Mouse (Mus musculus): ENCODE results near the gene Cenpl. TPM values are rescaled to one million over a fixed set of nuclear protein-coding genes. Genes with fewer than 3 reads are reported as not detected.

Gene Cenpl
- polyA plus RNA-seq, 1 experiment from 2014 or later, result 37.1 TPM

DNA sequence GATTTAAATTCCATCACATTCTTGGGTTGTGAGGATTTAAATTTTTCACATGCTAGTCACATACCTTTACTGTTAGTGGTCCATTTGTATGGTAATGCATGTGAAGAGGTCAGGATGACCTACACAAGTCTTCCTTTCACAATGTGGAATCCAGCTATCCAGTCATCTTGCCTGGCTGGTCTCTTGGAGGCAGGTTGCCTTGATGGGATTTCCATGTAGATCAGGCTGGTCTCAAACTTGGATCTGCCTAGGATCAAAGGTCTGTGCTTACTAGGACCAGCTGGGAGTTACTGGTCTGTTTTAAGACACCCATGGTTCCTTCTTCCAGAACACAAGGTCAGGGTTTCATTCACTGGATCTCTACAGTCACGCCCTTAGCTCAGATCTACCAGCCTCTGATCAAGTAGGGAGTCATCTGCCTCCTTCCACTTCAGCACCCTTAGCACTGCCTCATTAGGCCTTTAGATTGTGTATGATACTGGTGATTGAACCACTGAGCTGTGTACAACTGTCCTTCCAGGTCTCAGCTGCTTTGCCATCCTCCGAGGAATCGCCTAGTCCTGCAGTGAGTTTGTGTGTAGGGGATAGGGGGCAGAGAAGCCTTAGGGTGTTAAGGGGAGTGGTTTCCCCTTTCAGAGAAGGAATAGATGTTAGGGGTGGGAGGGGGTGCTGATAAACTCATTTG lies 30.6 kb upstream of the Cenpl start:
- Histone ChIP-seq H3K4me3 (ENCODE audit: low read depth, low read length) (no peak overlapping the region), H3K27ac (ENCODE audit: low read length) (peak overlapping the region; percentile 23), H3K9ac (ENCODE audit: low read depth, low read length) (no peak overlapping the region), H3K27me3 (ENCODE audit: control insufficient read depth, insufficient read depth, low read depth, low read length) (no peaks in the 10 kb centered on the region), H3K4me2 (ENCODE audit: low read depth, low read length) (no peak overlapping the region), H3K9me3 (replicated peaks; ENCODE audit: control insufficient read depth, low read length) (no peaks in the 10 kb centered on the region), H3K4me1 (ENCODE audit: control insufficient read depth, low read depth, low read length) (peaks cover 8% of the 10 kb centered on the region), H3K36me3 (ENCODE audit: control insufficient read depth, insufficient read depth) (peaks cover 34% of the 10 kb centered on the region)
- 12% methylated on average over 3 of the region's 3 CpGs for WGBS (ENCODE audit: insufficient replicate concordance)
- ATAC-seq (ENCODE audit: low read depth), result peak; percentile 12

GRCm38 (mm10) chr1:161040426-161040770 lies 30.1 kb upstream of the Cenpl start:
- H3K9me3 ChIP-seq (replicated peaks; ENCODE audit: control insufficient read depth, low read length), result no peaks in the 10 kb centered on the region
- no peak overlapping the region for H3K4me3 ChIP-seq (ENCODE audit: low read depth, low read length)
- H3K36me3 ChIP-seq (ENCODE audit: control insufficient read depth, insufficient read depth), result peaks cover 36% of the 10 kb centered on the region
- no peak overlapping the region for H3K9ac ChIP-seq (ENCODE audit: low read depth, low read length)
- H3K4me2 ChIP-seq (ENCODE audit: low read depth, low read length), result no peak overlapping the region
- no peak for ATAC-seq (ENCODE audit: low read depth)
- peaks cover 8% of the 10 kb centered on the region for H3K4me1 ChIP-seq (ENCODE audit: control insufficient read depth, low read depth, low read length)
- H3K27me3 ChIP-seq (ENCODE audit: control insufficient read depth, insufficient read depth, low read depth, low read length), result no peaks in the 10 kb centered on the region
- peak overlapping the region; percentile 23 for H3K27ac ChIP-seq (ENCODE audit: low read length)
- 62% methylated on average over 1 of the region's 1 CpGs for WGBS (ENCODE audit: insufficient replicate concordance)

- Histone ChIP-seq H3K9me3 (replicated peaks; ENCODE audit: control insufficient read depth, low read length) (no peaks in the 10 kb centered on the region), H3K9ac (ENCODE audit: low read depth, low read length) (no peak overlapping the region), H3K27me3 (ENCODE audit: control insufficient read depth, insufficient read depth, low read depth, low read length) (no peaks in the 10 kb centered on the region), H3K4me1 (ENCODE audit: control insufficient read depth, low read depth, low read length) (peaks cover 8% of the 10 kb centered on the region), H3K27ac (ENCODE audit: low read length) (peak overlapping the region; percentile 23; the same call in 1 of the 2 replicates), H3K4me3 (ENCODE audit: low read depth, low read length) (no peak overlapping the region), H3K36me3 (ENCODE audit: control insufficient read depth, insufficient read depth) (peaks cover 36% of the 10 kb centered on the region), H3K4me2 (ENCODE audit: low read depth, low read length) (no peak overlapping the region)
- ATAC-seq (ENCODE audit: low read depth), result no peak
Measured at GRCm38 (mm10) chr1:161040855-161041254, 29.7 kb upstream of the Cenpl start.

DNA sequence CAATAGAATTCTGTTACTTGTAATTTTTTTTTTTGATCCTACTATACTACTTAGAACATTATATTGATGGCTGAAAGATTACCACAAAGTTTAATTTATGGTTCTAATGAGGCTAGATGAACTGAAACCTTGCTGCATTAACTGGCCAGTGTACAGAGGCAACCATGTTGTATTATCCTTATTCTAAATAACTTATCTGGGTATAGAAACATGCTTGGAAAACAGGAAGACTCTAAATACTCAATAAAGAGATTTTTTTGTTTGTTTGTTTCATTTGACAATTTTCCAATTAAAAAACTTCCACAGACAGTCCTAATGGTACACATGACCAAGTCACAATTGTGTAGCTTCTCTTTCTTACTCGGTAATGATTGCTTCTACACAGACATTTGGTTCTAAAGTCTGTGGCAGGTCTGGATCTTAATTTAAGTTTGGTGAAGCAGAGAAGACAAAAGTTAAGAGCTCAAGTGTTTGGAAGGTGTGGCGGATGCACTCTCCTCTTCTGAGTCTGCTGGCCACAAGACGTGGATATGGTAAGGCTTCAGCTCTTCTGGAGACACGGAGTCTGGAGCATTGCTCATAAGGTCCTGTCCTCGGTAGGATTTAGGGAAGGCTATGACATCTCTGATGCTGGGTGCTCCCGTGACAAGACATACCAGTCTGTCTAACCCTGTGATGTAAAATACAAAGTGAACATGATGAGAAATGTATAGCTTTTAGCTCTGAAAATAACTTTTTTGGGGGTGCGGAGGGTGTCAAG lies 29.1 kb upstream of the Cenpl start:
- Histone ChIP-seq H3K4me3 (ENCODE audit: low read depth, low read length) (no peak overlapping the region), H3K4me2 (ENCODE audit: low read depth, low read length) (no peak overlapping the region), H3K9me3 (replicated peaks; ENCODE audit: control insufficient read depth, low read length) (no peaks in the 10 kb centered on the region), H3K36me3 (ENCODE audit: control insufficient read depth, insufficient read depth) (peaks cover 32% of the 10 kb centered on the region), H3K27me3 (ENCODE audit: control insufficient read depth, insufficient read depth, low read depth, low read length) (no peaks in the 10 kb centered on the region), H3K9ac (ENCODE audit: low read depth, low read length) (no peak overlapping the region), H3K4me1 (ENCODE audit: control insufficient read depth, low read depth, low read length) (peaks cover 8% of the 10 kb centered on the region), H3K27ac (ENCODE audit: low read length) (no peak overlapping the region; the same call in 1 of the 2 replicates)
- 84% methylated on average over 7 of the region's 7 CpGs for WGBS (ENCODE audit: insufficient replicate concordance)
- no peak for ATAC-seq (ENCODE audit: low read depth)

DNA sequence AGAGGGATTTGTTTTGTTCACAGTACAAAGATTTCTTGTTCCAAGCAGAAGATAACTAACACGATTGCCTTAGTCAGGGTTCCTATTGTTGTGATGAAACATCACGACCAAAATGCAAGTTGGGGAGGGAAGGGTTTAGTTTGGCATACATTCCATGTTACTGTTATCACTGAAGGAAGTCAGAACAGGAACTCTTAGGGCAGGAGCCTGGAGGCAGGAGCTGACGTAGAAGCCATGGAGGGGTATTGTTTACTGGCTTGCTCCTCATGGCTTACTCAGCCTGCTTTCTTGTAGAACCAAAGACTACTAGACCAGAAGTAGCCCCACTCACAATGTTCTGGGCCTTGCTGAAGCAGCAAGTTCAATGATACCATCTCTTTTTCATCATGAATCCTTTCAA lies 23.5 kb upstream of the Cenpl start:
- H3K36me3 ChIP-seq (ENCODE audit: control insufficient read depth, insufficient read depth), result peaks cover 8% of the 10 kb centered on the region; the same call in 1 of the 2 replicates
- H3K9ac ChIP-seq (ENCODE audit: low read depth, low read length), result no peak overlapping the region
- H3K27me3 ChIP-seq (ENCODE audit: control insufficient read depth, insufficient read depth, low read depth, low read length), result no peaks in the 10 kb centered on the region
- H3K4me2 ChIP-seq (ENCODE audit: low read depth, low read length), result no peak overlapping the region
- no peaks in the 10 kb centered on the region for H3K9me3 ChIP-seq (replicated peaks; ENCODE audit: control insufficient read depth, low read length)
- no peak overlapping the region for H3K27ac ChIP-seq (ENCODE audit: low read length)
- ATAC-seq (ENCODE audit: low read depth), result no peak
- 76% methylated on average over 3 of the region's 3 CpGs for WGBS (ENCODE audit: insufficient replicate concordance)
- H3K4me1 ChIP-seq (ENCODE audit: control insufficient read depth, low read depth, low read length), result no peaks in the 10 kb centered on the region
- no peak overlapping the region for H3K4me3 ChIP-seq (ENCODE audit: low read depth, low read length)

GRCm38 (mm10) chr1:161057164-161057563 lies 13.3 kb upstream of the Cenpl start:
- H3K9me3 ChIP-seq (replicated peaks; ENCODE audit: control insufficient read depth, low read length), result no peaks in the 10 kb centered on the region
- WGBS (ENCODE audit: insufficient replicate concordance), result 88% methylated on average over 1 of the region's 1 CpGs
- H3K36me3 ChIP-seq (ENCODE audit: control insufficient read depth, insufficient read depth), result no peaks in the 10 kb centered on the region; the same call in 1 of the 2 replicates
- H3K4me1 ChIP-seq (ENCODE audit: control insufficient read depth, low read depth, low read length), result no peaks in the 10 kb centered on the region
- no peak overlapping the region for H3K9ac ChIP-seq (ENCODE audit: low read depth, low read length)
- H3K27me3 ChIP-seq (ENCODE audit: control insufficient read depth, insufficient read depth, low read depth, low read length), result no peaks in the 10 kb centered on the region
- ATAC-seq (ENCODE audit: low read depth), result no peak
- no peak overlapping the region for H3K4me3 ChIP-seq (ENCODE audit: low read depth, low read length)
- no peak overlapping the region for H3K4me2 ChIP-seq (ENCODE audit: low read depth, low read length)
- no peak overlapping the region for H3K27ac ChIP-seq (ENCODE audit: low read length)

DNA sequence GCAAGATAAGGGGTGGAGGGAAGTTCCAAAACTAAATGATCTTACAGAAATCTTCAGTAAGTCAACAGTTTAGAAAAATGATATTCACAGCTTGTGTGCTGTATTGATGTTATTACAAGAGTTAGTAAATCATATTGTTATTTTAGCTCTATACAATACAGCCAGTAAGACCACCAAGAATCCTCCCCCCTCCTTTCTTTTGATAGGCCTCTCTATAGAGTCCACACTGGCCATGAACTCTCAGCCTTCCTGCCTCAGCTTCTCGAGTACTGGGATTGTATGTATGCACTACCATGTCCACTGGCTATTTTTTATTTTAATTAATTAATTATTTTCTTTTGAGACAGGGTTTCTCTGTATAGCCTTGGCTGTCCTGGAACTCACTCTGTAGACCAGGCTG lies 7.2 kb upstream of the Cenpl start:
- Histone ChIP-seq H3K4me1 (ENCODE audit: control insufficient read depth, low read depth, low read length) (no peaks in the 10 kb centered on the region), H3K27ac (ENCODE audit: low read length) (no peak overlapping the region), H3K4me3 (ENCODE audit: low read depth, low read length) (no peak overlapping the region), H3K9me3 (replicated peaks; ENCODE audit: control insufficient read depth, low read length) (no peaks in the 10 kb centered on the region), H3K4me2 (ENCODE audit: low read depth, low read length) (no peak overlapping the region), H3K36me3 (ENCODE audit: control insufficient read depth, insufficient read depth) (no peaks in the 10 kb centered on the region; the same call in 1 of the 2 replicates), H3K9ac (ENCODE audit: low read depth, low read length) (no peak overlapping the region), H3K27me3 (ENCODE audit: control insufficient read depth, insufficient read depth, low read depth, low read length) (no peaks in the 10 kb centered on the region)
- 55% methylated on average over 1 of the region's 1 CpGs for WGBS (ENCODE audit: insufficient replicate concordance)
- ATAC-seq (ENCODE audit: low read depth), result no peak

DNA sequence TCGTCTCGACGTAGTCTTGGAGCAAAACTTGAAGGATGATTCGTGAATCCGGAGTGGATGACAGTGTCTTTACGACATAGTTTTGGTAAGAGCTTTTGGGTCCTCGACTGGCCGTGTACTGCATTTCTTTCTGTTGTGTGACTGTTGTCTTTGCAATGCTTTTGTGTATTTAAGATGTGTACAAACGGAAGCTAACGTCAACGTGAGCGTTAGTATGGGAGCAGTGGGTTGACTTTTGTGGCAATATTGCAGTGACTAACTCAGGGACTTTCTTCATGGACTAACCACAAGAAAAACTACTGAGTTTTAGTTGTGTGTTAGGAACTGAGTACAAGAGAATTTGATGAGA lies 733 bp downstream of the Cenpl start:
- no peaks in the 10 kb centered on the region for H3K27me3 ChIP-seq (ENCODE audit: control insufficient read depth, insufficient read depth, low read depth, low read length)
- H3K4me2 ChIP-seq (ENCODE audit: low read depth, low read length), result peak overlapping the region; percentile 74
- peak overlapping the region; percentile 88 for H3K27ac ChIP-seq (ENCODE audit: low read length)
- H3K4me3 ChIP-seq (ENCODE audit: low read depth, low read length), result peak overlapping the region; percentile 94
- peaks cover 11% of the 10 kb centered on the region for H3K36me3 ChIP-seq (ENCODE audit: control insufficient read depth, insufficient read depth)
- peak overlapping the region; percentile 95 for H3K9ac ChIP-seq (ENCODE audit: low read depth, low read length)
- WGBS (ENCODE audit: insufficient replicate concordance), result under 1% methylated on average over 12 of the region's 12 CpGs
- H3K9me3 ChIP-seq (replicated peaks; ENCODE audit: control insufficient read depth, low read length), result no peaks in the 10 kb centered on the region
- peaks cover 34% of the 10 kb centered on the region for H3K4me1 ChIP-seq (ENCODE audit: control insufficient read depth, low read depth, low read length)
- ATAC-seq (ENCODE audit: low read depth), result no peak

DNA sequence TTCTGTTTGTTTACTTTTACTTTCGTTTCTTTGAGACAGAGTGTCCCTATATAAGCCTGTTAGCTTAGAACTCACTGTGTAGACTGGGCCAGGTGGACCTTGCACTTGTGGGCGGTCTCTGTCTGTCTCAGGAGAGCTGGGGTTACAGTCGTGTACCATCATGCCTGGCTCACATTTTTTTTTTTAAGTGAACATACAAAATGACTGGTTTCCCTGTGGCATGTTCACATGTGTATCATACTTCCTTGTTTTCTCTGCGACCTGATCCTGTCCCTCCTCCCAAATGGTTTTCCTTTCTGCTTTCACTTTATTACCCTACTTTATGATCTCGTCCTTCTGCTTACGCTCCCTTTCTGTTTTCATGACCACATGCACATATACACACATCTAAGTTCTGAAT lies 5.7 kb downstream of the Cenpl start:
- H3K9me3 ChIP-seq (replicated peaks; ENCODE audit: control insufficient read depth, low read length), result no peaks in the 10 kb centered on the region
- no peak overlapping the region for H3K4me2 ChIP-seq (ENCODE audit: low read depth, low read length)
- H3K9ac ChIP-seq (ENCODE audit: low read depth, low read length), result no peak overlapping the region
- no peak overlapping the region for H3K27ac ChIP-seq (ENCODE audit: low read length)
- whole genome bisulfite sequencing (ENCODE audit: insufficient replicate concordance), result 69% methylated on average over 6 of the region's 6 CpGs
- peaks cover 39% of the 10 kb centered on the region for H3K36me3 ChIP-seq (ENCODE audit: control insufficient read depth, insufficient read depth)
- H3K4me3 ChIP-seq (ENCODE audit: low read depth, low read length), result no peak overlapping the region
- H3K4me1 ChIP-seq (ENCODE audit: control insufficient read depth, low read depth, low read length), result peaks cover 25% of the 10 kb centered on the region
- H3K27me3 ChIP-seq (ENCODE audit: control insufficient read depth, insufficient read depth, low read depth, low read length), result no peaks in the 10 kb centered on the region
- ATAC-seq (ENCODE audit: low read depth), result peak; percentile 69
